Mouse (Mus musculus) cerebellum, postnatal 10 days (tissue): ENCODE results near the gene Ddit4.

Source experiments
- DNase-seq, 2 experiments: peaks; one replicate each; pipeline ENCODE4 v3.0.0; 2021; ENCODE audit warnings: mixed read lengths in 2 of 2

Gene Ddit4

DNA sequence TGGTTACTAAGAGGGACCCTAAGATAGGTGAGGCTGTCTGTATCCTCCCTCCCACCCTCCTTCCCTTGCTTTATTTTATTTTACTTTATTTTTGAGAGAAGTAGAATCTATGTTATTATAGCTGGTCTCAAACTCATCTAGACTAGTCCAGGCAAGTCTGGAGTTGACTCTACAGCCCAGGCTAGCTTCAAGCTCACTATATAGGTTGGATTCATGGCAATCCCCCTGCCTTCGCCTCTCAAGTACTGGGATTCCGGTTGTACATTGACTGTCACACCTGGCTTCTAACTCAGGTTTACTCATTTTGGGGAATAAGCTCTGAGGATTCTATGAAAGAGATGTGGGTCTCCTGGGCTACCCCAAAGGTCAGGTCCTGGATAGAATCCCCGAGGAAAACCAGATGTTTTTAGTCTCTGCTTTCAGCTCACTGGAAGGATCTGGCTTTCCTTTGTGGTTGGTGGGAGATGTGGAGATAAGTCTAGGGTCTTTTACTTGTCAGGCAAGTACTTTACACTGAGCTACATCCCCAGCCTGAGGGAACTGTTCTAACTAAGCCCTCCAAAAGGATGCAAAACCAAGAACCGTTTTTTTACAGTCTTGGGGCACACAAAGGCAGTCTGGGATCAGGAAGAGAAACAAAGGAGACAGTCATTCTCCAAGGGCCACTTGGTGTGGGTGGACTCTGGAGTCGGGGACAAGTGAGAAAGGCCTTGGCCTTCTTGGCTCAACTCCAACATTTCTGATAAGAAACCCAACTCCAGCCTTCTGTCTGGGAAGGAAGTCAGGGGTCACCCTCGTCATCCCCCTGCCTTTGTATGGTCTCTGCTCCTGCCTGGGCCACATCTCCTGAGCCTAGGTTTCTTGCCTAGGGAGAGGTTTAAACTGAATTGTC, 3.0 kb downstream of the Ddit4 start:
- peak; percentile 39 to 62 for DNase-seq

- peak in 1 of 2 experiments; percentile 35 for DNase-seq
These were observed 4.1 kb downstream of the Ddit4 start for GRCm38 (mm10) chr10:59947296-59948073.

- no peak for DNase-seq
These were observed 5.3 kb downstream of the Ddit4 start for GRCm38 (mm10) chr10:59946362-59946761.

DNA sequence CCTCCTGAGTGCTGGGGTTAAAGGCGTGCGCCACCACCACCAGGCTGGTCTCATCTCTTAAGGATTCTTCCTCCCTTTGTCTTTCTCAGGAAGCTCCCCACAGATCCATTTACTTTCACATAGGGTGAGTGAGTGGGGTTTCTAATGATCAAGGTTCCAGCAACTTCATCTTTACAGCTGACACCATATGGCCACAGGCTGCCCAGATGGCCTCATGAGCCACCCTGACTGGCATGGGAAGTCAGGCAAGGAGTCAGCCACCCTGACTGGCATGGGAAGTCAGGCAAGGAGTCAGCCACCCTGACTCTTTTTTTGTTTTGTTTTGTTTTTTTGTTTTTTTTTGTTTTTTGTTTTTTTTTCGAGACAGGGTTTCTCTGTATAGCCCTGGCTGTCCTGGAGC, 6.2 kb downstream of the Ddit4 start:
- DNase-seq: no peak

DNA sequence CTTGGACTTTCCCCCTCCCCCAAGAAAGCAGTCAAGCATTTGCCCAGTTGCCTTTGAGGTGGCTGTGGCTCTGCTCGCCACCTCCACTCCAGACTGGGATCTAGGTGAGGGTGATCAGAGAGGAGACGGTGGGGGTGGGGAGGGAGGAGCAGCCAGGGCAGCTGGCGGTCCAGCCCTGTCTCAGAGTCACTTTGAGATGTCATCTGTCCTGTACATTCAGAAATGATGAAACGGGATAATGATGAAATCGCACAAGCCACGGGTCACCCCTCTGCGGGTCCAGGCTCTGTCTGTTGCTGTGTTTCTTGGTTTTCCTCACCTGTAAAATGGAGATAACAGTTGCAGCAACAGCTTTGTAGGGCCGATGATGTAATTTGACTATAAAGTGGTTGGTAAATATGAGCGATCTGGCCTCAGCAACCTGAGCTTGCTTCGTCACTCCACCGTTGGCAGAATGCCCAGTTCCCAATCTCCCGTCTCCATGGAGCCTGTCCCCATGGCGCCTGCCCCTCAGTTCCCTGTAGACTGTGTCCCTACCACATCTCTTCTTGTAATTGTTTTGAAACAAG, 8.1 kb downstream of the Ddit4 start:
- peak; percentile 82 to 84 for DNase-seq

- peak; percentile 73 to 85 for DNase-seq
These were observed 8.7 kb downstream of the Ddit4 start for GRCm38 (mm10) chr10:59942847-59943420.

- peak; percentile 73 to 74 for DNase-seq
These were observed 9.3 kb downstream of the Ddit4 start for GRCm38 (mm10) chr10:59942281-59942846.

- no peak for DNase-seq
These were observed 12.6 kb downstream of the Ddit4 start for GRCm38 (mm10) chr10:59939081-59939480.

DNA sequence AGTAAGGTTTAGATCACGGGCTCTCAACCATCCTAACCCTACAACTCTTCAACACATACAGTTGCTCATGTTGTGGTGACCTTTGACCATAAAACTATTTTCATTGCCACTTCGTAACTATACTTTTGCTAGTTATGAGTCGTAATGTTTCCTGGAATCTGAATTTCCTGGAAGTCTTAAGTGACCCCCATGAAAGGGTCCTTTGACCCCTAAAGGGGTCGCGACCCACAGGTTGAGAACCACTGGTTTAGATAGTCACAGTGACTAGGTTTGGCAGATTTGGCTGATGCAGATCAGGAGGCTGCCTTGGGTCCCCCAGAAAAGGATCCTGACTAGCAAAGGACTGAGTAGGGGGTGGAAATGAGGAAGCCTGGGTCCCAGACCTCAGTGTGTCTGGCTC, 13.0 kb downstream of the Ddit4 start:
- no peak for DNase-seq

- no peak for DNase-seq
These were observed 15.4 kb downstream of the Ddit4 start for GRCm38 (mm10) chr10:59936058-59936856.

GRCm38 (mm10) chr10:59934039-59934438, 17.6 kb downstream of the Ddit4 start:
- no peak for DNase-seq

DNA sequence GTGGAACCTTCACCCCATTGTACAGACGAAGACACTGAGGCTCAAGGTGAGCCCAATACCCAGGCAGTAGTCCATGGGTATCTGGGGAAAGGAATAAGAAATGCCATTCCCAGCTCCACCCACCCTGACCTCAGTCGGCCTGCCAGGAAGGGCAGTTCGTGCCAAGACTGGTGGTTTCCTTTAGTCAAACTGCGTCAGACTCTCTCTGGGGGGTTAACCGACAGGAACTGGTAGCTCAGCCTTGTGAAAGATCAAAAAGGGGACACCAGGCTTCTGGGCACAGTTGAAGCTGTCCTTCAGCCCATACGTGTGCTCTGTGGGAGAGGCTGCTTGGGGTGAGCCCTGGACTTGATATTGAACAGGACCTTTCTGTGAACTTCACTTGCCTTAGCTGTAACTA, 19.1 kb downstream of the Ddit4 start:
- DNase-seq: no peak

DNA sequence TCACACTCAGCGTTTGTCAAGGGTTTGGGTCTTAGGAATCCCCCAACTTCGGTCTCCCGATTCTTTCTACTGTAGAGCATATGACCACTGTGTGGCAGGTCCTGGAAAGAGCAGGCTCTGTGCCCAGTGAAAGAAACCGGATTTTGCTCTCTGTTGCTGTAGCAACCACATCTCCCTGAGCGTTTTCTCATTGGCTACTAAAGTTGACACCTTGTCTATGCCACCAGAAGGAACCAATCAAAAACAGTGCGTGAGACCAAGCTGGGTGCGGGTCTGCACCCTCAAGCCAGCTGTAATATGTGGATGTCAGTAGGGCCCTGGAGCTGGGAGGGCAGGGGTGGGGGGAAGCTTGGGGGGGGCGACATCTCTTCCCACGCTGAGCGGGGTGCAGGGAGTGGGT, 20.6 kb downstream of the Ddit4 start:
- peak; percentile 66 to 70 for DNase-seq

DNA sequence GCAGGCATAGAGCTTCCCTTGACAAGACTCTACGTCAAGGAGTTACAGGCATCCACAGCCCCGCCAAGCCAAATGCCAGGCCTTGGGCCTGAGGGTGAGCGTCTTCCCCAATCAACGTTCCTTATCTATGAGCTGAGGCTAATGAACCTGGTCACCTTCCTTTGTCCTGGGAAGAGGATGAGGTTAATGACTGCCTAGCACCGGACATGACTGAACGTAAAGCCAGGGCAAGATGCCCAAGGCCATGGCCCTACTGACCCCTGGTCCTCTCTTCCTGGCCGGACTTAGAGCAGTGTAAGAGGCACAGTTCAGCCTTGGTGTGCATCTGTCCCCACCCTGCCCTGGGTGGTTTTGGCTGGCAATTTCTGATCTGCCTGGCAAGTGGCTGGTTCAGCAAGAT, 22.4 kb downstream of the Ddit4 start:
- DNase-seq: no peak

- DNase-seq: peak; percentile 66 to 68
These were observed 27.3 kb downstream of the Ddit4 start for GRCm38 (mm10) chr10:59924305-59924704.

DNA sequence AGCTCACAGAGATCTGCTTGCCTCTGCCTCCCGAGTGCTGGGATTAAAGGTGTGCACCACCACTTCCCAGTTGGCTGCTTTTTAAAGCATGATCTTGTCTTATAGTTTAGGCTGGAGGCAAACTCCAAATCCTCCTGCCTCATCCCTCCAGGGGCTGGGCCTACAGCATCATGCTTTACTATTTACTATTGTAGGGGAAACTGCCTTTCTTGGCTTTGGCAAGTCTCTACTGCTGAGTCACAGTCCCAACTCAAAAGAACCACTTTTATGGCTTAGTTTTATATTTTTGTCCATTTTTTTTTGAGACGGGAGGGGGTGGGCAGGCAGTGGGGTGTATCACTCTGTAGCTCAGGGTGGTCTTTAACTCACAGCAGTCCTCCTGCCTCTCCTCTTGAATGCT, 28.1 kb downstream of the Ddit4 start:
- no peak for DNase-seq

DNA sequence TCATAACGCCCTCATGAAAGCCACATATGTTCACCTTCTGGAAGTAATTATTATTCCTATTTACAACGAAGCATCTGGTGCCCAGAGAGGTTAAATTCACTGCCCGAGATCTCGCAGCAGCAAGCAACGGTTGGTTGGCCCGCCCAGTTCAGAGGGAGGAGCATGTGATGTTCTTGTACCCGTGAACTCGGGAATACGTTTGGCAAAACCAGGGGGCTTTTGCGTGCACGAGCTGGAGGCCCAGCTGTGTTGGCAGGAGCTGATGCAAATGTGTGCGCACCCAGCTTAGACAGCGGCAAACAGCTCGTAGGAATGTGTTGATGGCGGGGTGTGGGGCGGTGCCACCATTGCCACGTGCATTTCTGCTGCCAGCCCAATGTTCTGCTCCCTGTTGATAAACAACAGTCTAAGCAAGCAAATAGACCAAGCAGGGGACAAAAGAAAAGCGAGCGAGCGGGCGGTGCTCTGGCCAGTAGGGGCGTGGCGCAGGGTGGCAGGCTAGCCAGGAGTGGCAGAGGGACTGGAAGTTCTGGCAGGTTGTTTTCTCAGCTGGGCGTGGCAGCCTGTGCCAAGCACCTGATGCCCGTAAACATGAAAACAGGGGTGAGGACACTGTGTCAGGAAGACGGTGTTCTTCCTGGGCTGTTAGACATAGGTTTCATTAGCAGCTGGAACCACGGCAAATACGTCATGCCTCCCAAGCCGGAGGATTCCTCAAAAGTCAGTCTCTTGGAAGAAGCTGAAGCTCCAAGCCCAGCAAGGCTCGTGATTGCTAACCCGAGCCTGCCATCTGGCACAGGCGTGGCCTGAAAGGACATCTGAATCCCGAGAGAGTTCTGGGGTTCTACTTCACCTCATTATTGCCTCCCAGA, 30.6 kb downstream of the Ddit4 start:
- DNase-seq: peak; percentile 82 to 85

GRCm38 (mm10) chr10:59920485-59920809, 31.2 kb downstream of the Ddit4 start:
- peak in 1 of 2 experiments; percentile 55 for DNase-seq

DNA sequence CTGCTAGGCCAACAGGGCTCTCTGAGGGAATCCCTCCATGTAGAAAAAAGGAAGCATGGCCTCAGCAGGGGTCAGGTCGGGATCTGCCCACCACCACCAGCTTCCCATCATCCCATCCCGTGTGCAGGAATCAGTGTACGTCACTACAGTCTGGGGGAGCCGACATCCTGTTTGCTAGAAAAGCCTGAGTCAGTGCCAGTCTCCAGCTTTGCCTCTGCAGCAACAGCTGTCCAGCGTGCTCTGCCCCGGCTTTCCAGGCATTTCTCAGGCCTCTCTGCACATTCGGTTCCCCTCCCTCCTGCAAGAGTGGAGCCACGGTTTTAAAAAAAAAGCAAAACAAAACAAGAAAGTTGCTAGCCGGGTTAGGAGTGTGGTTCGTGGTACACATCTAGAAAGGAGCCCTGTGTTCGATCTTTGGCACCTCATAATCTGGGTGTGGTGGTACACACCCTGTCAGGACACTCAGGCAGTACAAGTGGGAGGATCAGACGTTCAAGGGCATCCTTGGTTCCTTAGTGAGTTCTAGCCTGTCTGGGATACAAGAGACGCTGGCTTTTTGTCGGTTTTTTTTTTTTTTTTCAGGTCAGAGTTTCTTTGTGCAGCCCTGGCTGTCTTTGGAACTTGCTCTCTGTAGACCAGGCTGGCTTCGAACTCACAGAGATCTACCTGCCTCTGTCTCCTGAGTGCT, 32.0 kb downstream of the Ddit4 start:
- DNase-seq: peak in 1 of 2 experiments; percentile 50

- no peak for DNase-seq
These were observed 33.5 kb downstream of the Ddit4 start for GRCm38 (mm10) chr10:59918111-59918510.
